Mouse (Mus musculus) spleen, adult 2 months (tissue): ENCODE measurements at regions not wholly inside any gene's neighbourhood (a gene's known extent, or its start where the extent isn't known, plus 50 kb on each side); places are given as distances from the start of the nearest gene placed in this dataset.

ENCODE experiments used
- DNase-seq, 2 experiments: peaks; one replicate each; pipeline versions ENCODE4 v3.0.0 to v3.0.0-alpha.2; 2012 to 2021; ENCODE audit warnings: low spot score in 2 of 2, low read depth in 1 of 2
- H3K27ac ChIP-seq: fragments of 200-500 bp; 2 replicates; pipeline ENCODE4 v1.5.1; 2012; ENCODE audit warnings: low read length, inconsistent platforms; ENCODE audit not compliant: insufficient read depth
- H3K27me3 ChIP-seq: fragments of 200-500 bp; 2 replicates; pipeline ENCODE4 v1.6.1; 2012; ENCODE audit warnings: mild to moderate bottlenecking, moderate library complexity, low read length, inconsistent platforms; ENCODE audit not compliant: control insufficient read depth, insufficient read depth
- H3K36me3 ChIP-seq: fragments of 200-500 bp; 2 replicates; pipeline ENCODE4 v1.6.1; 2012; ENCODE audit warnings: mild to moderate bottlenecking, low read length, inconsistent platforms; ENCODE audit not compliant: control insufficient read depth, insufficient read depth
- H3K4me1 ChIP-seq: fragments of 200-500 bp; 2 replicates; pipeline ENCODE4 v1.6.1; 2011; ENCODE audit warnings: inconsistent platforms; ENCODE audit not compliant: control insufficient read depth, insufficient read depth, insufficient read length
- H3K4me3 ChIP-seq: fragments of 200-500 bp; 2 replicates; pipeline ENCODE4 v1.5.1; 2011; ENCODE audit warnings: mild to moderate bottlenecking, inconsistent platforms; ENCODE audit not compliant: insufficient read depth, insufficient read length; ENCODE audit errors: extremely low read depth
- CTCF ChIP-seq: fragments of 200-500 bp; IDR thresholded peaks from 2 replicates; pipeline ENCODE4 v1.5.1; 2011; ENCODE audit warnings: mild to moderate bottlenecking, inconsistent platforms; ENCODE audit not compliant: insufficient read depth, insufficient read length, insufficient replicate concordance; ENCODE audit errors: extremely low read depth
- POLR2A ChIP-seq: fragments of 200-500 bp; IDR thresholded peaks from 2 replicates; pipeline ENCODE4 v1.6.1; 2011; ENCODE audit warnings: low read depth, low read length, inconsistent platforms
- WGBS: fragments of 180-500 bp; shearing (Covaris S2); methylation state at CpG from one replicate; pipeline ENCODE4 v1.1.7; 2018; 5-methylcytosine and 5-hydroxymethylcytosine counted together

DNA sequence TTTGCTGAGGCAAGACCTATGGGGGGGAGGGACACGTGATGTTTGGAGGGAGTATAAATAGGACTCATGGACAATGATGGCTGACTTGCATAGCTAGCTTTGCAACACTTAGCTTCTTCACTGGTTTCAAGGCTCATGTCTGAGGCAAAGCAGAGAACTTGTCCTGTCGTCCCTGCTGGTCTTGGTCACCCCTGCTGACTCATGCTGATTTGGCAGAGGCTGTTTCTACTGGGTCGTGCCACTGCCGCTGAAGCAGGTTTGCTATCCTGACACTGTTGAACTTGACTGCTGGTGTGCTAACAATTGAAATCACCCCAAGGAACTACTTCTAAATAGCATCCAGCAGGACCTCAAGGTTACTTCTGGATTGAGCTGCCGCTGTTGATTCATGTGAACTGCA, 329.0 kb downstream of the Cxcl12 start:
- Histone ChIP-seq H3K36me3 (no peaks in the 10 kb centered on the region), H3K4me3 (no peak overlapping the region), H3K27ac (no peak overlapping the region), H3K4me1 (no peaks in the 10 kb centered on the region), H3K27me3 (no peaks in the 10 kb centered on the region)
- 36% methylated on average over 5 of the region's 5 CpGs for WGBS
- TF ChIP-seq CTCF (no peak), POLR2A (no peak)
- no peak for DNase-seq

DNA sequence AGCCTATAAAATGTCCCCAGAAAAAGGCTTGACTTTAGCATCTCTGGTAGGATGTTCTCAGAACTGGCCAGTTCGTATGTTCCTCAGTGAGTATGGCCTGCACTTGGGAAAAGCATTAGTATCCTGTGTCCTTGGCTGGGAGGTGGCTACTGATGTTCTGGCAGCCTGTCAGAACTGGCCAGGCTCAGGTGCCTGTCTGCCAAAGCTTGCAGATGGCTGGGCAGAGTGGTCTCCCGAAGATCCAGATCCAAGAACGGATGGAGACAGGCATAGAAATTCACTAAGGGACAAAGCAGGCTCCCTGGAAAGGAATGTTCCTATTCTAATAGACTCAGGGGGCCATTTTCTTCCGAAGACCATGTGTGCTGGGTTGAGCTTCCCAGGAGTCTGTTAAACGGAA, 329.6 kb downstream of the Cxcl12 start:
- H3K36me3 ChIP-seq, result no peaks in the 10 kb centered on the region
- H3K4me3 ChIP-seq, result no peak overlapping the region
- DNase-seq, result no peak
- no peaks in the 10 kb centered on the region for H3K27me3 ChIP-seq
- TF ChIP-seq POLR2A, result no peak
- TF ChIP-seq CTCF, result no peak
- no peak overlapping the region for H3K27ac ChIP-seq
- 88% methylated on average over 5 of the region's 5 CpGs for WGBS
- H3K4me1 ChIP-seq, result no peaks in the 10 kb centered on the region

GRCm38 (mm10) chr6:117502346-117502745, 334.0 kb downstream of the Cxcl12 start:
- Histone ChIP-seq H3K27ac (no peak overlapping the region), H3K4me3 (no peak overlapping the region), H3K27me3 (no peaks in the 10 kb centered on the region), H3K4me1 (no peaks in the 10 kb centered on the region), H3K36me3 (no peaks in the 10 kb centered on the region)
- 24% methylated on average over 5 of the region's 5 CpGs for WGBS
- TF ChIP-seq CTCF (no peak), POLR2A (no peak)
- DNase-seq, result no peak

- no peaks in the 10 kb centered on the region for H3K27me3 ChIP-seq
- WGBS, result 86% methylated on average over 10 of the region's 10 CpGs
Measured at GRCm38 (mm10) chr6:117504771-117505170, 336.2 kb upstream of the Zfp637 start.

GRCm38 (mm10) chr6:117505431-117505830, 335.5 kb upstream of the Zfp637 start:
- WGBS, result 50% methylated on average over 3 of the region's 3 CpGs
- no peak overlapping the region for H3K4me3 ChIP-seq
- no peak for DNase-seq
- TF ChIP-seq POLR2A (no peak), CTCF (no peak)
- no peaks in the 10 kb centered on the region for H3K4me1 ChIP-seq
- no peak overlapping the region for H3K27ac ChIP-seq
- H3K36me3 ChIP-seq, result no peaks in the 10 kb centered on the region
- H3K27me3 ChIP-seq, result no peaks in the 10 kb centered on the region

More at GRCm38 (mm10) chr6:117504771-117505170, 336.2 kb upstream of the Zfp637 start:
- H3K4me3 ChIP-seq, result no peak overlapping the region
- H3K36me3 ChIP-seq, result no peaks in the 10 kb centered on the region
- no peaks in the 10 kb centered on the region for H3K4me1 ChIP-seq
- no peak for TF ChIP-seq CTCF
- TF ChIP-seq POLR2A, result no peak
- no peak for DNase-seq
- no peak overlapping the region for H3K27ac ChIP-seq

- no peak overlapping the region for H3K4me3 ChIP-seq
Measured at GRCm38 (mm10) chr6:117506619-117507018, 334.4 kb upstream of the Zfp637 start.

DNA sequence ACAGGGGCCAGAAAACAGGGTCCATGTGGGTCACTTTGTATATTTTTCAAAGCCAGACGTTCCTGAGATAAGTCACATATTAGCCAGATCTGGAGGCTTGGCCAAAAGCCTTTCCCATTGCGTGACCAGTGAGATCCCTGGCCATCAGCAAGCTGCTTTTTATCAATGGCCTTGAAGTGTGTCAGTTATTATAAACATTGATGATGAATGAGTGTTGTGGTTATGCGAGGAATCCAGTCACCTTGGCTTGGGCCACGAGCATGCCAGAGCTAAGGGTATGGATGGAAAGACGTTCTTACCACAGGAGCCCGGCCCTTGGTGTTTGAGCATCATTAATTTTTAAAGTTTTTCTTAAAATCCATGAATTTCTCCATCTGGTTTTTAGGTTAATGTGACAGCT, 332.1 kb upstream of the Zfp637 start:
- H3K27me3 ChIP-seq, result no peaks in the 10 kb centered on the region
- WGBS, result 88% methylated on average over 6 of the region's 6 CpGs

More at GRCm38 (mm10) chr6:117506619-117507018, 334.4 kb upstream of the Zfp637 start:
- H3K36me3 ChIP-seq, result no peaks in the 10 kb centered on the region
- no peaks in the 10 kb centered on the region for H3K27me3 ChIP-seq
- 90% methylated on average over 7 of the region's 7 CpGs for WGBS
- TF ChIP-seq POLR2A (no peak), CTCF (no peak)
- H3K4me1 ChIP-seq, result no peaks in the 10 kb centered on the region
- DNase-seq, result no peak
- H3K27ac ChIP-seq, result no peak overlapping the region

More for the DNA sequence above, 332.1 kb upstream of the Zfp637 start:
- no peak overlapping the region for H3K27ac ChIP-seq
- H3K4me3 ChIP-seq, result no peak overlapping the region
- H3K4me1 ChIP-seq, result no peaks in the 10 kb centered on the region
- no peak for TF ChIP-seq POLR2A
- no peak for TF ChIP-seq CTCF
- H3K36me3 ChIP-seq, result no peaks in the 10 kb centered on the region
- no peak for DNase-seq
